Mouse (Mus musculus) MEL (cell line): ENCODE results near the gene Eif2d. TPM values are rescaled to one million over a fixed set of nuclear protein-coding genes. Genes with fewer than 3 reads are reported as not detected.
"Not testable (repeated sequence)": the region's sequence is repeated elsewhere in the genome, so short reads cannot be mapped to it uniquely, and the experiment has no call there.

Experiments
- DNase-seq: peaks from one replicate; pipeline ENCODE4 v3.0.0; 2011; ENCODE audit warnings: low read depth, low spot score
- H3K27ac ChIP-seq: 2 replicates; pipeline ENCODE4 v1.5.1; 2012; ENCODE audit warnings: low read depth, mild to moderate bottlenecking, control low read depth, low read length, moderate library complexity; ENCODE audit not compliant: control insufficient read depth
- H3K27me3 ChIP-seq, 2 experiments: fragments of 150-350 bp in 1 of 2; sonication (generic) in 1 of 2; 2 replicates each; pipeline ENCODE4 v1.6.1; 2012; ENCODE audit warnings: low read length in 2 of 2, mild to moderate bottlenecking in 2 of 2, improper control_type of control experiment in 1 of 2, moderate library complexity in 1 of 2; ENCODE audit not compliant: insufficient read depth in 2 of 2, control insufficient read depth in 1 of 2
- H3K36me3 ChIP-seq, 2 experiments: 2 replicates each; pipeline ENCODE4 v1.6.1; 2012 to 2014; ENCODE audit warnings: low read length in 2 of 2, improper control_type of control experiment in 1 of 2, inconsistent platforms in 1 of 2, mild to moderate bottlenecking in 1 of 2; ENCODE audit not compliant: insufficient read depth in 2 of 2, control insufficient read depth in 1 of 2
- H3K4me1 ChIP-seq, 2 experiments: fragments of 150-350 bp in 1 of 2; sonication (generic) in 1 of 2; 2 replicates each; pipeline ENCODE4 v1.6.1; 2012; ENCODE audit warnings: low read length in 2 of 2, improper control_type of control experiment in 1 of 2, mild to moderate bottlenecking in 1 of 2; ENCODE audit not compliant: insufficient read depth in 2 of 2, control insufficient read depth in 1 of 2
- H3K4me3 ChIP-seq, 2 experiments: fragments of 150-350 bp in 1 of 2; sonication (generic) in 1 of 2; 2 replicates each; pipeline ENCODE4 v1.5.1; 2012; ENCODE audit warnings: low read depth in 2 of 2, low read length in 2 of 2, mild to moderate bottlenecking in 2 of 2, moderate library complexity in 2 of 2, control low read depth in 1 of 2, improper control_type of control experiment in 1 of 2; ENCODE audit not compliant: control insufficient read depth in 1 of 2, insufficient read depth in 1 of 2
- H3K79me2 ChIP-seq: 2 replicates; pipeline ENCODE4 v1.6.1; 2012; ENCODE audit warnings: mild to moderate bottlenecking, low read length, moderate library complexity; ENCODE audit not compliant: control insufficient read depth, poor library complexity, insufficient read depth
- H3K9ac ChIP-seq: 2 replicates; pipeline ENCODE4 v1.6.1; 2012; ENCODE audit warnings: low read depth, mild to moderate bottlenecking, control low read depth, low read length, moderate library complexity; ENCODE audit not compliant: control insufficient read depth, poor library complexity, severe bottlenecking
- H3K9me3 ChIP-seq: fragments of 150-350 bp; sonication (generic); replicated peaks from 2 replicates; pipeline ENCODE4 v1.6.1; 2012; ENCODE audit warnings: mild to moderate bottlenecking, low read length, improper control_type of control experiment, moderate library complexity; ENCODE audit not compliant: insufficient read depth
- BHLHE40 ChIP-seq: IDR thresholded peaks from 2 replicates; pipeline ENCODE4 v1.6.1; 2012; ENCODE audit warnings: low read depth, mild to moderate bottlenecking, inconsistent platforms, low read length, improper control_type of control experiment, borderline replicate concordance
- CTCF ChIP-seq, 3 experiments: IDR thresholded peaks in 2 of 3; conservative IDR thresholded peaks in 1 of 3; 2 replicates each; pipeline ENCODE4 v1.5.1; 2011 to 2012; ENCODE audit warnings: low read length in 3 of 3, low read depth in 2 of 3, mild to moderate bottlenecking in 2 of 3, improper control_type of control experiment in 1 of 3, inconsistent platforms in 1 of 3, mixed read lengths in 1 of 3, moderate library complexity in 1 of 3; ENCODE audit not compliant: control insufficient read depth in 1 of 3, insufficient read depth in 1 of 3, poor library complexity in 1 of 3, severe bottlenecking in 1 of 3
- E2F4 ChIP-seq: IDR thresholded peaks from 2 replicates; pipeline ENCODE4 v1.6.1; 2011; ENCODE audit warnings: low read depth, low read length, improper control_type of control experiment, borderline replicate concordance
- EP300 ChIP-seq, 2 experiments: IDR thresholded peaks; 2 replicates each; pipeline ENCODE4 v1.6.1; 2011; ENCODE audit warnings: improper control_type of control experiment in 2 of 2, low read length in 2 of 2, low read depth in 1 of 2, mild to moderate bottlenecking in 1 of 2
- ETS1 ChIP-seq: IDR thresholded peaks from 2 replicates; pipeline ENCODE4 v1.6.1; 2012; ENCODE audit warnings: low read depth, mild to moderate bottlenecking, inconsistent platforms, low read length, improper control_type of control experiment, moderate library complexity
- GATA1 ChIP-seq: IDR thresholded peaks from 2 replicates; pipeline ENCODE4 v1.6.1; 2011; ENCODE audit warnings: low read depth, low read length, improper control_type of control experiment
- HCFC1 ChIP-seq: IDR thresholded peaks from 2 replicates; pipeline ENCODE4 v1.6.1; 2012; ENCODE audit warnings: low read depth, mild to moderate bottlenecking, inconsistent platforms, low read length, improper control_type of control experiment, moderate library complexity
- MAX ChIP-seq: IDR thresholded peaks from 2 replicates; pipeline ENCODE4 v1.6.1; 2011; ENCODE audit warnings: low read length, improper control_type of control experiment
- MAZ ChIP-seq: IDR thresholded peaks from 2 replicates; pipeline ENCODE4 v1.6.1; 2012; ENCODE audit warnings: low read depth, mild to moderate bottlenecking, inconsistent platforms, low read length, improper control_type of control experiment
- MXI1 ChIP-seq: IDR thresholded peaks from 2 replicates; pipeline ENCODE4 v1.6.1; 2011; ENCODE audit warnings: mild to moderate bottlenecking, low read depth, low read length, improper control_type of control experiment
- MYB ChIP-seq: IDR thresholded peaks from 2 replicates; pipeline ENCODE4 v1.6.1; 2011; ENCODE audit warnings: mild to moderate bottlenecking, low read depth, low read length, improper control_type of control experiment
- POLR2AphosphoS2 ChIP-seq: IDR thresholded peaks from 2 replicates; pipeline ENCODE4 v1.6.1; 2011; ENCODE audit warnings: low read length, improper control_type of control experiment
- POLR2AphosphoS5 ChIP-seq: IDR thresholded peaks from 2 replicates; pipeline ENCODE4 v1.6.1; 2012; ENCODE audit warnings: low read depth, borderline replicate concordance, mild to moderate bottlenecking, inconsistent platforms, low read length, moderate library complexity, mixed read lengths
- RAD21 ChIP-seq: IDR thresholded peaks from 2 replicates; pipeline ENCODE4 v1.6.1; 2011; ENCODE audit warnings: mild to moderate bottlenecking, low read depth, low read length, improper control_type of control experiment
- RCOR1 ChIP-seq: IDR thresholded peaks from 2 replicates; pipeline ENCODE4 v1.6.1; 2012; ENCODE audit warnings: low read depth, mild to moderate bottlenecking, inconsistent platforms, low read length, improper control_type of control experiment
- SIN3A ChIP-seq: IDR thresholded peaks from 2 replicates; pipeline ENCODE4 v1.6.1; 2012; ENCODE audit warnings: low read length, improper control_type of control experiment, inconsistent platforms
- TCF12 ChIP-seq: IDR thresholded peaks from 2 replicates; pipeline ENCODE4 v1.6.1; 2014; ENCODE audit warnings: low read depth, mild to moderate bottlenecking, inconsistent platforms, low read length, improper control_type of control experiment, moderate library complexity
- USF1 ChIP-seq: IDR thresholded peaks from 2 replicates; pipeline ENCODE4 v1.6.1; 2014; ENCODE audit warnings: low read depth, mild to moderate bottlenecking, inconsistent platforms, low read length, improper control_type of control experiment, moderate library complexity
- ZMIZ1 ChIP-seq: IDR thresholded peaks from 2 replicates; pipeline ENCODE4 v1.6.1; 2012; ENCODE audit warnings: low read depth, mild to moderate bottlenecking, inconsistent platforms, low read length, improper control_type of control experiment, moderate library complexity
- polyA plus RNA-seq, 2 experiments: library from polyadenylated mRNA; stranded (reverse) in 1 of 2; unstranded in 1 of 2; fragments of >175 nt in 1 of 2; fragments of >200 nt in 1 of 2; gene quantifications; 2 replicates each; pipeline versions ENCODE4 v1.2.1 to v1.2.4; 2012; ENCODE audit warnings: low replicate concordance in 2 of 2, low read depth in 1 of 2; ENCODE audit not compliant: insufficient read length in 2 of 2, insufficient read depth in 1 of 2, missing spikeins in 1 of 2
- total RNA-seq: library from RNA; depleted of rRNA; stranded (reverse); fragments of 300-350 nt; gene quantifications from 2 replicates; pipeline ENCODE4 v1.2.3, GENCODE M21; 2012

The Eif2d gene
- total and polyA plus RNA-seq, 3 experiments, result 31.0 to 43.6 TPM; not detected in 1

- H3K36me3 ChIP-seq, H3K4me1 ChIP-seq: not testable (repeated sequence)
Observed at GRCm38 (mm10) chr1:131159573-131160327, 6.8 kb downstream of the Eif2d start.

GRCm38 (mm10) chr1:131161091-131161490, 8.1 kb downstream of the Eif2d start:
- Histone ChIP-seq H3K36me3 (peaks cover 4 to 9% of the 10 kb centered on the region in 2 experiments), H3K9me3 (no peaks in the 10 kb centered on the region), H3K27me3 (no peaks in the 10 kb centered on the region), H3K4me1 (peaks cover 6 to 7% of the 10 kb centered on the region in 2 experiments; a peak in 2 of 4 replicates), H3K4me3 (no peak overlapping the region), H3K9ac (no peak overlapping the region), H3K27ac (no peak overlapping the region), H3K79me2 (no peaks in the 10 kb centered on the region)
- no peak for DNase-seq
- TF ChIP-seq ETS1, result no peak
- TF ChIP-seq MAZ, result no peak
- no peak for TF ChIP-seq USF1
- no peak for TF ChIP-seq RAD21
- TF ChIP-seq POLR2AphosphoS2, result no peak
- TF ChIP-seq E2F4, result no peak
- no peak for TF ChIP-seq HCFC1
- no peak for TF ChIP-seq POLR2AphosphoS5
- TF ChIP-seq MYB, result no peak
- no peak for TF ChIP-seq GATA1
- TF ChIP-seq CTCF (IDR thresholded peaks at IDR 0.05 in 2 of 3, conservative IDR thresholded peaks at IDR 0.05 in 1 of 3; ENCODE audit: control insufficient read depth in 1 of 3, insufficient read depth in 1 of 3, low read depth in 2 of 3, low read length in 3 of 3, poor library complexity in 1 of 3, severe bottlenecking in 1 of 3), result no peak
- TF ChIP-seq TCF12, result no peak
- TF ChIP-seq MAX, result no peak
- TF ChIP-seq BHLHE40, result no peak

More at GRCm38 (mm10) chr1:131159573-131160327, 6.8 kb downstream of the Eif2d start:
- not testable (repeated sequence) for H3K9ac ChIP-seq, H3K4me3 ChIP-seq, H3K27me3 ChIP-seq, H3K9me3 ChIP-seq, H3K79me2 ChIP-seq
- peak; percentile 83 for DNase-seq
- peak overlapping the region; percentile 64 for H3K27ac ChIP-seq
- TF ChIP-seq ZMIZ1 (peak; percentile 63; the same call in 1 of the 2 replicates), MXI1 (peak; percentile 5; the same call in 1 of the 2 replicates), TCF12 (peak; percentile 14; the same call in 1 of the 2 replicates), GATA1 (peak; percentile 27; the same call in 1 of the 2 replicates), RCOR1 (0 out of 2 replicates have a peak, but pooled peaks have one; percentile 17), SIN3A (peak; percentile 43; the same call in 1 of the 2 replicates), HCFC1 (0 out of 2 replicates have a peak, but pooled peaks have one; percentile 16), EP300 (IDR thresholded peaks at IDR 0.05; ENCODE audit: low read depth in 1 of 2, low read length in 2 of 2) (peak; percentile 19 to 41; a peak in 1 of 4 replicates), ETS1 (peak; percentile 58; the same call in 1 of the 2 replicates)
